Mouse (Mus musculus): ENCODE measurements around the gene Spint1. TPM values are rescaled to one million over a fixed set of nuclear protein-coding genes. Genes with fewer than 3 reads are reported as not detected.

The Spint1 gene
- polyA plus RNA-seq, 1 experiment from 2014 or later: 1.1 TPM

- H3K27me3 ChIP-seq (ENCODE audit: control insufficient read depth, insufficient read depth, low read depth, low read length): no peaks in the 10 kb centered on the region
- no peak overlapping the region for H3K4me2 ChIP-seq (ENCODE audit: low read depth, low read length)
- peaks cover 4% of the 10 kb centered on the region for H3K4me1 ChIP-seq (ENCODE audit: control insufficient read depth, low read depth, low read length)
- no peak overlapping the region for H3K27ac ChIP-seq (ENCODE audit: low read length)
- no peaks in the 10 kb centered on the region for H3K9me3 ChIP-seq (replicated peaks; ENCODE audit: control insufficient read depth, low read length)
- no peak for ATAC-seq (ENCODE audit: low read depth)
- no peak overlapping the region for H3K9ac ChIP-seq (ENCODE audit: low read depth, low read length)
- no peak overlapping the region for H3K4me3 ChIP-seq (ENCODE audit: low read depth, low read length)
- 32% methylated on average over 7 of the region's 7 CpGs for WGBS (ENCODE audit: insufficient replicate concordance)
- no peaks in the 10 kb centered on the region for H3K36me3 ChIP-seq (ENCODE audit: control insufficient read depth, insufficient read depth)
These were observed 17.8 kb downstream of the Spint1 start for GRCm38 (mm10) chr2:119254976-119255375.

- no peak overlapping the region for H3K27ac ChIP-seq (ENCODE audit: low read length)
- no peaks in the 10 kb centered on the region for H3K27me3 ChIP-seq (ENCODE audit: control insufficient read depth, insufficient read depth, low read depth, low read length)
- no peaks in the 10 kb centered on the region for H3K9me3 ChIP-seq (replicated peaks; ENCODE audit: control insufficient read depth, low read length)
- H3K4me3 ChIP-seq (ENCODE audit: low read depth, low read length): no peak overlapping the region
- no peaks in the 10 kb centered on the region for H3K4me1 ChIP-seq (ENCODE audit: control insufficient read depth, low read depth, low read length)
- H3K9ac ChIP-seq (ENCODE audit: low read depth, low read length): no peak overlapping the region
- no peak for ATAC-seq (ENCODE audit: low read depth)
- no peaks in the 10 kb centered on the region for H3K36me3 ChIP-seq (ENCODE audit: control insufficient read depth, insufficient read depth)
- H3K4me2 ChIP-seq (ENCODE audit: low read depth, low read length): no peak overlapping the region
- WGBS (ENCODE audit: insufficient replicate concordance): 25% methylated on average over 1 of the region's 1 CpGs
These were observed 23.4 kb downstream of the Spint1 start for GRCm38 (mm10) chr2:119260518-119260917.

GRCm38 (mm10) chr2:119261326-119261725 is 24.2 kb downstream of the Spint1 start:
- no peak overlapping the region for H3K27ac ChIP-seq (ENCODE audit: low read length)
- H3K36me3 ChIP-seq (ENCODE audit: control insufficient read depth, insufficient read depth): no peaks in the 10 kb centered on the region
- no peaks in the 10 kb centered on the region for H3K9me3 ChIP-seq (replicated peaks; ENCODE audit: control insufficient read depth, low read length)
- no peaks in the 10 kb centered on the region for H3K4me1 ChIP-seq (ENCODE audit: control insufficient read depth, low read depth, low read length)
- 56% methylated on average over 2 of the region's 2 CpGs for WGBS (ENCODE audit: insufficient replicate concordance)
- no peak for ATAC-seq (ENCODE audit: low read depth)
- no peaks in the 10 kb centered on the region for H3K27me3 ChIP-seq (ENCODE audit: control insufficient read depth, insufficient read depth, low read depth, low read length)
- H3K9ac ChIP-seq (ENCODE audit: low read depth, low read length): no peak overlapping the region
- H3K4me3 ChIP-seq (ENCODE audit: low read depth, low read length): no peak overlapping the region
- no peak overlapping the region for H3K4me2 ChIP-seq (ENCODE audit: low read depth, low read length)

GRCm38 (mm10) chr2:119262978-119263377 is 25.8 kb downstream of the Spint1 start:
- H3K36me3 ChIP-seq (ENCODE audit: control insufficient read depth, insufficient read depth): no peaks in the 10 kb centered on the region
- no peak overlapping the region for H3K4me3 ChIP-seq (ENCODE audit: low read depth, low read length)
- no peak overlapping the region for H3K9ac ChIP-seq (ENCODE audit: low read depth, low read length)
- no peak overlapping the region for H3K4me2 ChIP-seq (ENCODE audit: low read depth, low read length)
- peak; percentile 24; the same call in 1 of the 2 replicates for ATAC-seq (ENCODE audit: low read depth)
- H3K27ac ChIP-seq (ENCODE audit: low read length): no peak overlapping the region
- H3K27me3 ChIP-seq (ENCODE audit: control insufficient read depth, insufficient read depth, low read depth, low read length): no peaks in the 10 kb centered on the region
- 17% methylated on average over 8 of the region's 8 CpGs for WGBS (ENCODE audit: insufficient replicate concordance)
- no peaks in the 10 kb centered on the region for H3K9me3 ChIP-seq (replicated peaks; ENCODE audit: control insufficient read depth, low read length)
- no peaks in the 10 kb centered on the region for H3K4me1 ChIP-seq (ENCODE audit: control insufficient read depth, low read depth, low read length)

GRCm38 (mm10) chr2:119263813-119264212 is 26.7 kb downstream of the Spint1 start:
- no peak overlapping the region for H3K27ac ChIP-seq (ENCODE audit: low read length)
- H3K27me3 ChIP-seq (ENCODE audit: control insufficient read depth, insufficient read depth, low read depth, low read length): no peaks in the 10 kb centered on the region
- H3K4me2 ChIP-seq (ENCODE audit: low read depth, low read length): no peak overlapping the region
- ATAC-seq (ENCODE audit: low read depth): no peak
- 44% methylated on average over 5 of the region's 5 CpGs for WGBS (ENCODE audit: insufficient replicate concordance)
- no peak overlapping the region for H3K4me3 ChIP-seq (ENCODE audit: low read depth, low read length)
- H3K9ac ChIP-seq (ENCODE audit: low read depth, low read length): no peak overlapping the region
- no peaks in the 10 kb centered on the region for H3K9me3 ChIP-seq (replicated peaks; ENCODE audit: control insufficient read depth, low read length)
- no peaks in the 10 kb centered on the region for H3K4me1 ChIP-seq (ENCODE audit: control insufficient read depth, low read depth, low read length)
- no peaks in the 10 kb centered on the region for H3K36me3 ChIP-seq (ENCODE audit: control insufficient read depth, insufficient read depth)

GRCm38 (mm10) chr2:119270286-119270642 is 33.1 kb downstream of the Spint1 start:
- Histone ChIP-seq H3K4me1 (ENCODE audit: control insufficient read depth, low read depth, low read length) (peaks cover 5% of the 10 kb centered on the region), H3K27ac (ENCODE audit: low read length) (no peak overlapping the region), H3K27me3 (ENCODE audit: control insufficient read depth, insufficient read depth, low read depth, low read length) (peaks cover 12% of the 10 kb centered on the region; the same call in 1 of the 2 replicates), H3K4me3 (ENCODE audit: low read depth, low read length) (no peak overlapping the region), H3K4me2 (ENCODE audit: low read depth, low read length) (0 out of 2 replicates have a peak overlapping the region, but pooled peaks have one; percentile 82), H3K9ac (ENCODE audit: low read depth, low read length) (no peak overlapping the region), H3K9me3 (replicated peaks; ENCODE audit: control insufficient read depth, low read length) (no peaks in the 10 kb centered on the region), H3K36me3 (ENCODE audit: control insufficient read depth, insufficient read depth) (no peaks in the 10 kb centered on the region)
- WGBS (ENCODE audit: insufficient replicate concordance): 54% methylated on average over 9 of the region's 9 CpGs
- ATAC-seq (ENCODE audit: low read depth): no peak

- no peaks in the 10 kb centered on the region for H3K36me3 ChIP-seq (ENCODE audit: control insufficient read depth, insufficient read depth)
- peak within 1 kb of the TSS; percentile 61 for H3K4me3 ChIP-seq (ENCODE audit: low read depth, low read length)
- under 1% methylated on average over 49 of the region's 49 CpGs for WGBS (ENCODE audit: insufficient replicate concordance)
- H3K4me1 ChIP-seq (ENCODE audit: control insufficient read depth, low read depth, low read length): peaks cover 5% of the 10 kb centered on the region
- ATAC-seq (ENCODE audit: low read depth): peak; percentile 64
- H3K27ac ChIP-seq (ENCODE audit: low read length): no peak within 1 kb of the TSS
- H3K27me3 ChIP-seq (ENCODE audit: control insufficient read depth, insufficient read depth, low read depth, low read length): peaks cover 12% of the 10 kb centered on the region; the same call in 1 of the 2 replicates
- peak within 1 kb of the TSS; percentile 44; the same call in 1 of the 2 replicates for H3K9ac ChIP-seq (ENCODE audit: low read depth, low read length)
- H3K4me2 ChIP-seq (ENCODE audit: low read depth, low read length): peak within 1 kb of the TSS; percentile 82
- no peaks in the 10 kb centered on the region for H3K9me3 ChIP-seq (replicated peaks; ENCODE audit: control insufficient read depth, low read length)
These were observed 33.6 kb downstream of the Spint1 start, which contains the start of gene Rhov for GRCm38 (mm10) chr2:119270643-119271331. TSS of gene Rhov (minus strand) at chr2:119271272.

- Histone ChIP-seq H3K4me2 (ENCODE audit: low read depth, low read length) (no peak overlapping the region), H3K27me3 (ENCODE audit: control insufficient read depth, insufficient read depth, low read depth, low read length) (peaks cover 12% of the 10 kb centered on the region; the same call in 1 of the 2 replicates), H3K4me3 (ENCODE audit: low read depth, low read length) (no peak overlapping the region), H3K4me1 (ENCODE audit: control insufficient read depth, low read depth, low read length) (peaks cover 5% of the 10 kb centered on the region), H3K36me3 (ENCODE audit: control insufficient read depth, insufficient read depth) (no peaks in the 10 kb centered on the region), H3K9ac (ENCODE audit: low read depth, low read length) (no peak overlapping the region), H3K27ac (ENCODE audit: low read length) (no peak overlapping the region), H3K9me3 (replicated peaks; ENCODE audit: control insufficient read depth, low read length) (no peaks in the 10 kb centered on the region)
- no peak for ATAC-seq (ENCODE audit: low read depth)
- 60% methylated on average over 1 of the region's 1 CpGs for WGBS (ENCODE audit: insufficient replicate concordance)
These were observed 37.0 kb downstream of the Spint1 start for GRCm38 (mm10) chr2:119274126-119274525.

- Histone ChIP-seq H3K36me3 (ENCODE audit: control insufficient read depth, insufficient read depth) (no peaks in the 10 kb centered on the region), H3K9ac (ENCODE audit: low read depth, low read length) (no peak overlapping the region), H3K4me1 (ENCODE audit: control insufficient read depth, low read depth, low read length) (no peaks in the 10 kb centered on the region), H3K27me3 (ENCODE audit: control insufficient read depth, insufficient read depth, low read depth, low read length) (no peaks in the 10 kb centered on the region), H3K27ac (ENCODE audit: low read length) (no peak overlapping the region), H3K9me3 (replicated peaks; ENCODE audit: control insufficient read depth, low read length) (no peaks in the 10 kb centered on the region), H3K4me3 (ENCODE audit: low read depth, low read length) (no peak overlapping the region), H3K4me2 (ENCODE audit: low read depth, low read length) (no peak overlapping the region)
- WGBS (ENCODE audit: insufficient replicate concordance): 60% methylated on average over 7 of the region's 7 CpGs
- ATAC-seq (ENCODE audit: low read depth): no peak
These were observed 39.8 kb downstream of the Spint1 start for GRCm38 (mm10) chr2:119276926-119277325.

Data from liver, embryonic 16.5 days (tissue).